Mouse (Mus musculus): ENCODE measurements around the gene Larp1.

The Larp1 gene

GRCm38 (mm10) chr11:58009051-58009515 lies at the start of gene Larp1:
Gene Larp1 (plus strand): TSS chr11:58009064.
- DNase-seq (ENCODE audit: low spot score), result no peak

GRCm38 (mm10) chr11:57959924-57960323 lies 48.9 kb upstream of the Larp1 start:
- DNase-seq (ENCODE audit: low spot score), result no peak

GRCm38 (mm10) chr11:57962382-57963285 lies 46.2 kb upstream of the Larp1 start:
- peak; percentile 73 for DNase-seq (ENCODE audit: low spot score)

- no peak for DNase-seq (ENCODE audit: low spot score)
Measured at GRCm38 (mm10) chr11:57963291-57963870, 45.5 kb upstream of the Larp1 start.

- no peak for DNase-seq (ENCODE audit: low spot score)
Measured at GRCm38 (mm10) chr11:57966630-57967029, 42.2 kb upstream of the Larp1 start.

GRCm38 (mm10) chr11:57968301-57968700 lies 40.6 kb upstream of the Larp1 start:
- DNase-seq (ENCODE audit: low spot score), result no peak

GRCm38 (mm10) chr11:57970541-57970940 lies 38.3 kb upstream of the Larp1 start:
- DNase-seq (ENCODE audit: low spot score), result no peak

GRCm38 (mm10) chr11:57973001-57973912 lies 35.6 kb upstream of the Larp1 start:
- peak; percentile 59 for DNase-seq (ENCODE audit: low spot score)

GRCm38 (mm10) chr11:57973913-57974234 lies 35.0 kb upstream of the Larp1 start:
- no peak for DNase-seq (ENCODE audit: low spot score)

GRCm38 (mm10) chr11:57975876-57976275 lies 33.0 kb upstream of the Larp1 start:
- DNase-seq (ENCODE audit: low spot score), result no peak

- DNase-seq (ENCODE audit: low spot score), result no peak
Measured at GRCm38 (mm10) chr11:57977681-57978080, 31.2 kb upstream of the Larp1 start.

GRCm38 (mm10) chr11:57979621-57980020 lies 29.2 kb upstream of the Larp1 start:
- DNase-seq (ENCODE audit: low spot score), result no peak

GRCm38 (mm10) chr11:57981083-57981809 lies 27.6 kb upstream of the Larp1 start:
- no peak for DNase-seq (ENCODE audit: low spot score)

- no peak for DNase-seq (ENCODE audit: low spot score)
Measured at GRCm38 (mm10) chr11:57983480-57984342, 25.2 kb upstream of the Larp1 start.

GRCm38 (mm10) chr11:57984343-57984666 lies 24.6 kb upstream of the Larp1 start:
- no peak for DNase-seq (ENCODE audit: low spot score)

- no peak for DNase-seq (ENCODE audit: low spot score)
Measured at GRCm38 (mm10) chr11:57985485-57985884, 23.4 kb upstream of the Larp1 start.

GRCm38 (mm10) chr11:57986053-57986452 lies 22.8 kb upstream of the Larp1 start:
- no peak for DNase-seq (ENCODE audit: low spot score)

GRCm38 (mm10) chr11:57986456-57986855 lies 22.4 kb upstream of the Larp1 start:
- no peak for DNase-seq (ENCODE audit: low spot score)

- no peak for DNase-seq (ENCODE audit: low spot score)
Measured at GRCm38 (mm10) chr11:57986861-57987260, 22.0 kb upstream of the Larp1 start.

- DNase-seq (ENCODE audit: low spot score), result no peak
Measured at GRCm38 (mm10) chr11:57998168-57998567, 10.7 kb upstream of the Larp1 start.

GRCm38 (mm10) chr11:57998872-57999271 lies 10.0 kb upstream of the Larp1 start:
- no peak for DNase-seq (ENCODE audit: low spot score)
